Mouse (Mus musculus) hindbrain, embryonic 16.5 days (tissue): Measurements from ENCODE around the gene Apln. TPM values are rescaled to one million over a fixed set of nuclear protein-coding genes. Genes with fewer than 3 reads are reported as not detected.

Experiments used
- ATAC-seq: fragments of 200-750 bp; cut with Nextera tagmentation; 2 replicates; pipeline ENCODE4 v1.8.0; 2017; ENCODE audit warnings: moderate TSS enrichment, moderate library complexity
- H3K27ac ChIP-seq: fragments of 300-500 bp; sonication (generic); 2 replicates; pipeline ENCODE4 v1.5.1; 2014; ENCODE audit warnings: low read depth, mild to moderate bottlenecking, control low read depth, low read length, moderate library complexity
- H3K27me3 ChIP-seq: fragments of 300-500 bp; sonication (generic); replicated peaks from 2 replicates; pipeline ENCODE4 v1.6.1; 2014; ENCODE audit warnings: low read length; ENCODE audit not compliant: control insufficient read depth, insufficient read depth
- H3K36me3 ChIP-seq: fragments of 300-500 bp; sonication (generic); 2 replicates; pipeline ENCODE4 v1.6.1; 2014; ENCODE audit warnings: mild to moderate bottlenecking, low read length, moderate library complexity, mixed read lengths; ENCODE audit not compliant: control insufficient read depth, insufficient read depth
- H3K4me1 ChIP-seq: fragments of 300-500 bp; sonication (generic); 2 replicates; pipeline ENCODE4 v1.6.1; 2014; ENCODE audit warnings: low read depth, low read length; ENCODE audit not compliant: control insufficient read depth, insufficient read depth
- H3K4me2 ChIP-seq: fragments of 300-500 bp; sonication (generic); 2 replicates; pipeline ENCODE4 v1.6.1; 2014; ENCODE audit warnings: mild to moderate bottlenecking, low read length, control low read depth, moderate library complexity
- H3K4me3 ChIP-seq: fragments of 300-500 bp; sonication (generic); 2 replicates; pipeline ENCODE4 v1.5.1; 2014; ENCODE audit warnings: mild to moderate bottlenecking, low read length, control low read depth, moderate library complexity
- H3K9ac ChIP-seq: fragments of 300-500 bp; sonication (generic); 2 replicates; pipeline ENCODE4 v1.6.1; 2014; ENCODE audit warnings: low read depth, mild to moderate bottlenecking, control low read depth, low read length, moderate library complexity
- H3K9me3 ChIP-seq: fragments of 300-500 bp; sonication (generic); 2 replicates; pipeline ENCODE4 v1.6.1; 2014; ENCODE audit warnings: mild to moderate bottlenecking, low read length, moderate library complexity; ENCODE audit not compliant: control insufficient read depth
- WGBS: fragments of 180-500 bp; shearing (Covaris S2); extraction: QIAGEN DNeasy Blood & Tissue Kit; methylation state at CpG from one replicate; pipeline ENCODE4 v1.1.7; 2014; 5-methylcytosine and 5-hydroxymethylcytosine counted together
- polyA plus RNA-seq: library from polyadenylated mRNA; unstranded; fragments of >200 nt; fragmentation: Nextera tagmentation; extraction: Ambion mirVana; gene quantifications from 2 replicates; pipeline ENCODE4 v1.2.1, GENCODE M21; 2015

Apln gene
- polyA plus RNA-seq: 4.7 and 5.0 TPM in 2 replicates

DNA sequence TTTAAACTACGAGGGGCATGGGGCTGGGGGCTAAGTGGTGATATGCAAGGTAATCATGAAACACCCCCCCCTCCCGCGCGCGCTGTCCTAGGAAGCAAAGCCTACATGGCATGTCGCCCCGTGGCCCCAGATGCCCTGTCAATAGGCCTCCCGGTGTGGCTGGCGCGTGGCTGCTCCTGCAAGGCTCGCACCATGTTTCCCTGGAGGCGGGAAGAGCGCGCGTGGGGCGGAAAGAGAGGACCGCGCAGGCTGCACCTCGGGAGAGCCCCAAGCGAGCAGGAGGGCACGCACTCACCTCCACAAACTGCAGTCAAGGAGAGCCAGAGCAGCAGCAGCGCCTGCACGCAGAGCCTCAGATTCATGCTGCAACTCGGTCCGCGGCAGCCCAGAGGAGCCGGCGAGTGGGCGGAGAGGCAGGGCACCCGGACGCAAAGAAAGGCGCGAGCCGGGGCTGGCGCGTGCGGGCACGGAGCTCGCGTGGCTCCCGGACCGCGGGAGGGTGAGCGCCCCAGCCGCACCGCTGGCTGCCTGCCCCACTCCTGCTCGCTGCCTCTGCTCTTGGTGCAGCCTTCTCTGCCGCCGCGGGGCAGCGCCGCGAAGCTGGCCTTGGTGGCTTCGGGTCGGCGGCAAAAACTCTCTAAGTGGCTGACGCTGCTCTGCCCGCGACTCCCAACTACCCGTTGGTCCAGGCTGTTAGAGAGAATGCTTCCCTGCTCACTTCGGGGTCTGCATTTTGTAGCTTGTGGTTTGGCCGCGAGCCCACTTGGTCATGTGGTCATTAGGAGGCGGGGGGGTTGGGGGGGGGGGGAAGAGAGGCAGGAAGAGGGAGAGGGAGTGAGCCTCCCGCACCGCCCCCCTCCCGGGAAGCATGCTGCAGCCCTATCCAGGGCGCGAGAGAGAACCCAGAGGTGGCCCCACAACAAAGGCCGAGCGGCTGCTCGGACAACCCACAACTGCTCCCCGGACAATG is at the start of gene Apln:
Gene Apln (minus strand): TSS at position 710 of the 970 bp plus-strand sequence.
- 26% methylated on average over 51 of the region's 73 CpGs for WGBS
- Histone ChIP-seq H3K4me1 (peaks cover 2% of the 10 kb centered on the region), H3K27me3 (no peaks in the 10 kb centered on the region; the same call in 1 of the 2 replicates), H3K9me3 (no peaks in the 10 kb centered on the region), H3K9ac (peak within 1 kb of the TSS; percentile 61), H3K4me3 (peak within 1 kb of the TSS; percentile 50), H3K27ac (no peak within 1 kb of the TSS), H3K4me2 (peak within 1 kb of the TSS; percentile 88), H3K36me3 (no peaks in the 10 kb centered on the region)
- peak; percentile 75 for ATAC-seq

DNA sequence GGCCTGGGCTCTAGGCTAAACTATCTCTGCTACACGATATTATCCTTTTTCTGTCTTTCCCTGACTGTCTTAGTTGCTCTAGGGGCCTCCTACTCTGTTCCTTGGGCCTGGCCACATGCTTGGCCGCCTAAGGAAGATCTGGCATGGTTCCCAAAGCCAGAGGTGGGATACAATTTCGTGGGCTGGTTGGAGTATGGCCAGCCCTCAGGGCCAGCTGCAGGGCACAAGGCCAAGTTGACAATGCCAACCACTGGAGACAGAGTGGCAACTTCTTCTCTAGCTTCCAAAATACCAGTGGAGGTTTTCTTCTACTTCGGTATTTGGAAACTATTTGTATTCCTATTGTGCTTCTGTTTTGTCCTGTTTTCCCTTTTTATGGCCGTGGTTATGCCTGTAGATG is 47.7 kb upstream of the Apln start:
- no peak for ATAC-seq
- no peak overlapping the region for H3K9ac ChIP-seq
- WGBS: 67% methylated on average over 5 of the region's 5 CpGs

GRCm38 (mm10) chrX:48076806-48077425 is 42.3 kb upstream of the Apln start:
- H3K9ac ChIP-seq: no peak overlapping the region
- H3K36me3 ChIP-seq: no peaks in the 10 kb centered on the region
- ATAC-seq: no peak
- no peaks in the 10 kb centered on the region; the same call in 1 of the 2 replicates for H3K27me3 ChIP-seq
- H3K4me2 ChIP-seq: no peak overlapping the region
- H3K27ac ChIP-seq: no peak overlapping the region
- no peaks in the 10 kb centered on the region for H3K4me1 ChIP-seq
- no peaks in the 10 kb centered on the region for H3K9me3 ChIP-seq
- no peak overlapping the region for H3K4me3 ChIP-seq
- WGBS: 66% methylated on average over 4 of the region's 4 CpGs

More for the DNA sequence above, 47.7 kb upstream of the Apln start:
- no peaks in the 10 kb centered on the region for H3K9me3 ChIP-seq
- no peaks in the 10 kb centered on the region for H3K36me3 ChIP-seq
- H3K4me2 ChIP-seq: no peak overlapping the region
- no peaks in the 10 kb centered on the region; the same call in 1 of the 2 replicates for H3K27me3 ChIP-seq
- no peak overlapping the region for H3K27ac ChIP-seq
- no peaks in the 10 kb centered on the region for H3K4me1 ChIP-seq
- no peak overlapping the region for H3K4me3 ChIP-seq

DNA sequence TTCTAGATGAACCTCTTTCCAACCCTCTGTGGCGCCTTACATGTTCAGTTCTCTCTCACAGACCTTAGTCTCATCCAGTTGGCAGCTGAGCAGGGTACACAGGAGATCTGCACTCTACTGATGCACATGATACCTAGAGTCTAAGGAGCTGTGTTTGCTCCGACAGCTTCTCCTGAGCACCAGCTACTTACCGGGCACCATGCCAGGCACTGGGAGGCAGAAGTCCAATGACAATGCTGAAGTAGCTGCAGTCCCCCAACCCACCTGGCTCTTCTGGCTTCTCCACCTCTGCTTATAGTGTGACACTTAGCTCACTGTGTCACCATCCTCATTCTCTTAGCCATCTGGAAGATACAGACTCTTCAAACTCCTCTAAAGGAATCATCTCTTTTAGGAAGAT is 40.0 kb upstream of the Apln start:
- no peak overlapping the region for H3K27ac ChIP-seq
- WGBS: 73% methylated on average over 3 of the region's 3 CpGs
- no peaks in the 10 kb centered on the region for H3K4me1 ChIP-seq
- no peaks in the 10 kb centered on the region for H3K9me3 ChIP-seq
- H3K4me3 ChIP-seq: no peak overlapping the region
- H3K36me3 ChIP-seq: no peaks in the 10 kb centered on the region
- no peak overlapping the region for H3K4me2 ChIP-seq
- H3K9ac ChIP-seq: no peak overlapping the region
- ATAC-seq: no peak
- H3K27me3 ChIP-seq: no peaks in the 10 kb centered on the region; the same call in 1 of the 2 replicates

- H3K27ac ChIP-seq: no peak overlapping the region
- no peak overlapping the region for H3K4me2 ChIP-seq
Measured at GRCm38 (mm10) chrX:48072401-48072800, 37.7 kb upstream of the Apln start.

GRCm38 (mm10) chrX:48071961-48072360 is 37.3 kb upstream of the Apln start:
- Histone ChIP-seq H3K4me3 (no peak overlapping the region), H3K4me1 (no peaks in the 10 kb centered on the region), H3K36me3 (no peaks in the 10 kb centered on the region), H3K27ac (no peak overlapping the region), H3K4me2 (no peak overlapping the region), H3K9me3 (no peaks in the 10 kb centered on the region), H3K9ac (no peak overlapping the region), H3K27me3 (no peaks in the 10 kb centered on the region)
- 23% methylated on average over 3 of the region's 3 CpGs for WGBS
- ATAC-seq: no peak

More at GRCm38 (mm10) chrX:48072401-48072800, 37.7 kb upstream of the Apln start:
- H3K4me3 ChIP-seq: no peak overlapping the region
- WGBS: 28% methylated on average over 5 of the region's 5 CpGs
- H3K36me3 ChIP-seq: no peaks in the 10 kb centered on the region
- H3K4me1 ChIP-seq: no peaks in the 10 kb centered on the region
- no peaks in the 10 kb centered on the region for H3K27me3 ChIP-seq
- ATAC-seq: no peak
- H3K9me3 ChIP-seq: no peaks in the 10 kb centered on the region
- H3K9ac ChIP-seq: no peak overlapping the region

DNA sequence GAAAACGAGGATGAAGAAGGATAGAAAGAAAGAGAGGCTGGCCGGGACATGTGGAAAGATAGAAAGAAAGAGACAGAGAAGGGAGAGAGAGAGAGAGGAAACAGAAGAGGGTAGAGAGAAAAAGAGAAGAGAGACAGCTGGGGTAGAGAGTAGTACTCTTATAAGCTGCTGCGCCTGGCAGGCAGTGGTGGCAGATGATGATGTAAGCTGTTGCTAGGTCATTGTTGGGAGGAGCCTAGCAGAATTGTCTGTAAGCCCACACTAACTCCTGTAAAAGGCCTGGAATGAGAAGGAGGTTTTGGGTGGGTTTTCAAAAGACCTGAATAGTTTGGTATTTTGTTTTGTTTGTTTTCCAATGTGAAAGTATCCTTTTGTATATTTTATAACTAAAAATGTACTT is 32.2 kb upstream of the Apln start:
- Histone ChIP-seq H3K9me3 (no peaks in the 10 kb centered on the region), H3K9ac (no peak overlapping the region), H3K4me1 (no peaks in the 10 kb centered on the region), H3K27ac (no peak overlapping the region), H3K4me3 (no peak overlapping the region), H3K4me2 (no peak overlapping the region), H3K36me3 (no peaks in the 10 kb centered on the region), H3K27me3 (no peaks in the 10 kb centered on the region)
- no peak for ATAC-seq
- 72% methylated on average over 3 of the region's 3 CpGs for WGBS

DNA sequence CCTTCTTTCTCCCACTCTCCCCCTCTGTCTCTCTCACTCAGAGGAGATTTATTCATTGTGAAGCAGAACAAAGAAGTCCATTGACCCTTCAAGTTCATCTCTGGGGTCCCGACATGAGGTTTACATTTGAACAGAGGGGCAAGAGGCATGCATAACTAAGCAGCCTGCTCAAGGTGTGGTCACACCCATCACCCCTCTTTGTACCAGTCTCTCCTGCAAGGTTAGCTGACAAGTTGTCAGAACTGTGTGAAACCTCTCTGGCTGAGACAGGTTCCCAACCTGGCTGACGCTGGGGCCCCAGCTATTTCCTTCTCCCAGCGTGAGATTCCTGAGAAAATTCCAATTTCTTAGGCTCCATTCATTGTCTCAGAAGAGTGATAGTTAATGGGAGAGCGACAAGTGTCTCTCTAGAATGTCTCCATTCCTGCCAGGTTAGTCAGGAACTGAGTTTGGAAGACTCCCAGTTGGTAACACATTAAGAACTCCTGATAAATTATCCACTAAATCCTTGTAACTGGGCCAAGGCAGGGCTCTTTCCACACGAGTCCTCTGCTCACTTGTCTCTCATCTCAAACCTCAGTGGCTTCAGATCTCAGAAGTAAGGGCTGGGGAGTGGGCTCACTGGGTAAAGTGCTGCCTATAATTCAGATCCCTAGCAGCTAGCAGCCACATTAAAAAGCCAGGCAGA is 29.7 kb upstream of the Apln start:
- Histone ChIP-seq H3K4me1 (no peaks in the 10 kb centered on the region), H3K4me2 (no peak overlapping the region), H3K36me3 (no peaks in the 10 kb centered on the region), H3K9ac (no peak overlapping the region), H3K27ac (no peak overlapping the region), H3K27me3 (no peaks in the 10 kb centered on the region), H3K9me3 (no peaks in the 10 kb centered on the region), H3K4me3 (no peak overlapping the region)
- 37% methylated on average over 5 of the region's 5 CpGs for WGBS
- ATAC-seq: no peak

DNA sequence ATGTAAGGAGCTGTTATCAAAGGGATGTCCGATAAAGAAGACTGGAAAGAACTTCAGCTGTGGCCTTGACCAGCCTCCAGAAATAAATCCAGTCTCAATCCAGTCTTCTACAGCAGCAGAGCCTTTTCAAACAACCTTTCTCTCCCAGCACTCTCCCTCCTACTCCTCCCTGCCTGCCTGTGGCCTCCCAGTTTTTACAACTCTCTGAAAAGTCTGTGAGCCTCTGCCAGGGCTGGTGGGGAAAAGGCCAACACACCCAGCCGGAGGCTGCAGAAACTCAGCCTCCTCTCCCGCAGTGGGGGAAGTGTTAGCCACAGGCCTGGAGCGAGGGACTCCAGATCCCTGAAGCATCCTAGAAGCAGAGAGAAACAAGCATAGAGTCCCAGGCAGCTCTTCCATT is 27.8 kb upstream of the Apln start:
- no peak overlapping the region for H3K9ac ChIP-seq
- no peaks in the 10 kb centered on the region for H3K4me1 ChIP-seq
- H3K9me3 ChIP-seq: no peaks in the 10 kb centered on the region
- no peak for ATAC-seq
- no peak overlapping the region for H3K4me3 ChIP-seq
- 86% methylated on average over 4 of the region's 4 CpGs for WGBS
- H3K4me2 ChIP-seq: no peak overlapping the region
- no peak overlapping the region for H3K27ac ChIP-seq
- no peaks in the 10 kb centered on the region for H3K27me3 ChIP-seq
- no peaks in the 10 kb centered on the region for H3K36me3 ChIP-seq
